20 mouse cellular contexts compared by ENCODE assay signal in genomic region chr16:10901956-10902355, GRCm38 (mm10).
DNase-seq lines count a peak whose midpoint lies in the region; ATAC-seq and TF ChIP-seq lines count a peak whose summit lies in the region.
"Had no signal": no experiment of that assay in that cellular context is flagged by ENCODE, and none has a peak within 500 bp of the region (broad histone marks: within the 10 kb centered on the region; RNA-seq: fewer than 3 reads in every experiment).

No protein-coding gene starts in this region.

- H3K4me3 ChIP-seq in intestine, postnatal 0 days (ENCODE audit: low read depth, low read length): no peak overlapping the region
- H3K4me3 ChIP-seq in intestine, embryonic 16.5 days (ENCODE audit: low read length): no peak overlapping the region
- no peak overlapping the region for H3K4me3 ChIP-seq in thymus, adult 2 months (ENCODE audit: control insufficient read depth, insufficient read depth, low read length)
- H3K4me3 ChIP-seq: embryonic facial prominence, embryonic 15.5 days; erythroblast, embryonic 14.5 days; forebrain, embryonic 10.5 days; hindbrain, embryonic 12.5 days had no signal

- H3K4me1 ChIP-seq in intestine, postnatal 0 days (replicated peaks; ENCODE audit: control insufficient read depth, insufficient read depth, low read length): no peaks in the 10 kb centered on the region
- H3K4me1 ChIP-seq in intestine, embryonic 16.5 days (ENCODE audit: control insufficient read depth, insufficient read depth, low read length): peaks cover 11% of the 10 kb centered on the region
- H3K4me1 ChIP-seq in thymus, adult 2 months (replicated peaks; ENCODE audit: control insufficient read depth, insufficient read depth, low read length): peaks cover 16% of the 10 kb centered on the region

- H3K9ac ChIP-seq in intestine, postnatal 0 days (ENCODE audit: low read depth, low read length): no peak overlapping the region
- H3K9ac ChIP-seq in intestine, embryonic 16.5 days (ENCODE audit: low read depth, low read length): no peak overlapping the region
- H3K9ac ChIP-seq: embryonic facial prominence, embryonic 15.5 days; hindbrain, embryonic 12.5 days had no signal

- 54% methylated on average over 2 of the region's 2 CpGs for WGBS in intestine, postnatal 0 days
- 66% methylated on average over 2 of the region's 2 CpGs for WGBS in intestine, embryonic 16.5 days
- WGBS in thymus, adult 2 months: 62% methylated on average over 2 of the region's 2 CpGs

- H3K4me2 ChIP-seq in intestine, postnatal 0 days (replicated peaks; ENCODE audit: low read depth): no peak overlapping the region
- no peak overlapping the region for H3K4me2 ChIP-seq in intestine, embryonic 16.5 days (ENCODE audit: low read depth, low read length)
- H3K4me2 ChIP-seq: embryonic facial prominence, embryonic 15.5 days; hindbrain, embryonic 12.5 days had no signal

- 0 out of 2 replicates have a peak, but pooled peaks have one; percentile 13 for TF ChIP-seq CTCF in intestine, postnatal 0 days (IDR thresholded peaks at IDR 0.05; ENCODE audit: low read depth)
- TF ChIP-seq CTCF in thymus, adult 2 months (IDR thresholded peaks at IDR 0.05; ENCODE audit: borderline replicate concordance, control insufficient read depth, extremely low read depth, insufficient read depth, low read length, poor library complexity): no peak

- no peak overlapping the region for H3K27ac ChIP-seq in intestine, postnatal 0 days (ENCODE audit: low read depth, low read length)
- H3K27ac ChIP-seq in intestine, embryonic 16.5 days (ENCODE audit: low read length): no peak overlapping the region
- H3K27ac ChIP-seq in thymus, adult 2 months (ENCODE audit: control insufficient read depth, insufficient read depth, low read length): no peak overlapping the region
- H3K27ac ChIP-seq: embryonic facial prominence, embryonic 15.5 days; forebrain, embryonic 10.5 days; hindbrain, embryonic 12.5 days had no signal

- H3K9me3 ChIP-seq in intestine, postnatal 0 days (ENCODE audit: control insufficient read depth): no peaks in the 10 kb centered on the region
- H3K9me3 ChIP-seq in intestine, embryonic 16.5 days (ENCODE audit: control insufficient read depth, low read length): no peaks in the 10 kb centered on the region
- H3K9me3 ChIP-seq: embryonic facial prominence, embryonic 15.5 days; forebrain, embryonic 10.5 days; hindbrain, embryonic 12.5 days had no signal

- no peak for TF ChIP-seq POLR2A in thymus, adult 2 months (IDR thresholded peaks at IDR 0.05; ENCODE audit: control insufficient read depth, extremely low read depth, insufficient read depth, low read length, poor library complexity)

- no peaks in the 10 kb centered on the region for H3K36me3 ChIP-seq in intestine, postnatal 0 days (ENCODE audit: control insufficient read depth, insufficient read depth)
- no peaks in the 10 kb centered on the region for H3K36me3 ChIP-seq in intestine, embryonic 16.5 days (ENCODE audit: control insufficient read depth, insufficient read depth, low read length)
- H3K36me3 ChIP-seq in thymus, adult 2 months (ENCODE audit: control insufficient read depth, insufficient read depth, low read length): no peaks in the 10 kb centered on the region
- H3K36me3 ChIP-seq: embryonic facial prominence, embryonic 15.5 days; forebrain, embryonic 10.5 days; hindbrain, embryonic 12.5 days had no signal

- DNase-seq in thymus, adult 2 months: peak; percentile 27
- DNase-seq in thymus, adult 18-20 months: no peak
- DNase-seq in thymus, postnatal 36 days: peak; percentile 16 to 45
- DNase-seq in lung, adult 18-20 months: no peak
- no peak for DNase-seq in lung, postnatal 10 days
- DNase-seq: adrenal gland, postnatal 10 days; cerebellum, adult 11 months; cerebellum, adult 8-10 months; cerebellum, postnatal 14 days; embryo, embryonic 11 days; gastrocnemius, postnatal 25 days; heart, postnatal 10 days; heart, postnatal 4 days had no signal

- H3K27me3 ChIP-seq in intestine, postnatal 0 days (replicated peaks; ENCODE audit: control insufficient read depth, insufficient read depth, low read length): no peaks in the 10 kb centered on the region
- no peaks in the 10 kb centered on the region for H3K27me3 ChIP-seq in intestine, embryonic 16.5 days (replicated peaks; ENCODE audit: control insufficient read depth, insufficient read depth, low read length)
- no peaks in the 10 kb centered on the region for H3K27me3 ChIP-seq in thymus, adult 2 months (ENCODE audit: control insufficient read depth, insufficient read depth, low read length)
- H3K27me3 ChIP-seq: embryonic facial prominence, embryonic 15.5 days; hindbrain, embryonic 12.5 days had no signal

- no peak for ATAC-seq in intestine, postnatal 0 days
- ATAC-seq in intestine, embryonic 16.5 days: no peak
- ATAC-seq: forebrain, embryonic 14.5 days had no signal

Comparison
In these comparisons a context has a peak if more than half of its experiments do, and no peak if none do; other contexts are left out.
1. DNase-seq: peak in thymus, adult 2 months (single experiment) and thymus, postnatal 36 days (2 of 2); none in thymus, adult 18-20 months (0 of 2), lung, adult 18-20 months (0 of 2) and lung, postnatal 10 days (single experiment).